Mouse (Mus musculus): ENCODE results near the gene Ralb.
A peak's percentile ranks its signal among the peaks of the same experiment; 100 is the strongest.

The Ralb gene

GRCm38 (mm10) chr1:119494024-119494711, 10.4 kb downstream of the Ralb start:
- DNase-seq (ENCODE audit: low read depth, low spot score) = no peak

- DNase-seq (ENCODE audit: low read depth, low spot score) = no peak
Observed at GRCm38 (mm10) chr1:119492505-119492904, 12.1 kb downstream of the Ralb start.

- DNase-seq (ENCODE audit: low read depth, low spot score) = no peak
Observed at GRCm38 (mm10) chr1:119492097-119492496, 12.5 kb downstream of the Ralb start.

- DNase-seq (ENCODE audit: low read depth, low spot score) = no peak
Observed at GRCm38 (mm10) chr1:119490765-119491164, 13.8 kb downstream of the Ralb start.

GRCm38 (mm10) chr1:119487917-119488590, 16.5 kb downstream of the Ralb start:
- no peak for DNase-seq (ENCODE audit: low read depth, low spot score)

- DNase-seq (ENCODE audit: low read depth, low spot score) = no peak
Observed at GRCm38 (mm10) chr1:119485825-119486224, 18.8 kb downstream of the Ralb start.

GRCm38 (mm10) chr1:119484457-119484856, 20.1 kb downstream of the Ralb start:
- DNase-seq (ENCODE audit: low read depth, low spot score) = peak; percentile 37

- DNase-seq (ENCODE audit: low read depth, low spot score) = no peak
Observed at GRCm38 (mm10) chr1:119482891-119483290, 21.7 kb downstream of the Ralb start.

- DNase-seq (ENCODE audit: low read depth, low spot score) = no peak
Observed at GRCm38 (mm10) chr1:119481205-119481932, 23.2 kb downstream of the Ralb start.

- DNase-seq (ENCODE audit: low read depth, low spot score) = no peak
Observed at GRCm38 (mm10) chr1:119480678-119481077, 23.9 kb downstream of the Ralb start.

- no peak for DNase-seq (ENCODE audit: low read depth, low spot score)
Observed at GRCm38 (mm10) chr1:119479641-119480040, 25.0 kb downstream of the Ralb start.

GRCm38 (mm10) chr1:119476905-119477353, 27.7 kb downstream of the Ralb start:
- DNase-seq (ENCODE audit: low read depth, low spot score) = no peak

GRCm38 (mm10) chr1:119474671-119475070, 29.9 kb downstream of the Ralb start:
- DNase-seq (ENCODE audit: low read depth, low spot score) = no peak

- DNase-seq (ENCODE audit: low read depth, low spot score) = no peak
Observed at GRCm38 (mm10) chr1:119472648-119473047, 31.9 kb downstream of the Ralb start.

GRCm38 (mm10) chr1:119471793-119472396, 32.7 kb downstream of the Ralb start:
- DNase-seq (ENCODE audit: low read depth, low spot score) = no peak

GRCm38 (mm10) chr1:119463386-119463785, 41.2 kb downstream of the Ralb start:
- DNase-seq (ENCODE audit: low read depth, low spot score) = peak; percentile 49

- no peak for DNase-seq (ENCODE audit: low read depth, low spot score)
Observed at GRCm38 (mm10) chr1:119460062-119460461, 44.5 kb downstream of the Ralb start.

- peak; percentile 70 for DNase-seq (ENCODE audit: low read depth, low spot score)
Observed at GRCm38 (mm10) chr1:119457993-119458605, 46.5 kb downstream of the Ralb start.

GRCm38 (mm10) chr1:119457528-119457855, 47.1 kb downstream of the Ralb start:
- peak; percentile 43 for DNase-seq (ENCODE audit: low read depth, low spot score)

GRCm38 (mm10) chr1:119456671-119457527, 47.7 kb downstream of the Ralb start:
- peak; percentile 62 for DNase-seq (ENCODE audit: low read depth, low spot score)

GRCm38 (mm10) chr1:119453731-119454130, 50.9 kb downstream of the Ralb start:
- DNase-seq (ENCODE audit: low read depth, low spot score) = no peak

Data from forelimb bud, embryonic 11.5 days (tissue).